Mouse (Mus musculus) thymus, postnatal 14 days (tissue): Measurements from ENCODE around the gene Ddx20.

Source experiments
- DNase-seq: peaks from one replicate; pipeline ENCODE4 v3.0.0; 2021

Ddx20 gene

GRCm38 (mm10) chr3:105704031-105705008, 16.9 kb upstream of the Ddx20 start, which contains the start of gene Inka2:
Inka2 (plus strand) TSS chr3:105704599.
- peak; percentile 87 for DNase-seq

- no peak for DNase-seq
These were observed 16.2 kb upstream of the Ddx20 start for GRCm38 (mm10) chr3:105703571-105703970.

GRCm38 (mm10) chr3:105701399-105701798, 14.0 kb upstream of the Ddx20 start:
- DNase-seq, result no peak

- peak; percentile 38 for DNase-seq
These were observed 13.4 kb upstream of the Ddx20 start for GRCm38 (mm10) chr3:105700786-105701185.

- no peak for DNase-seq
These were observed 12.0 kb upstream of the Ddx20 start for GRCm38 (mm10) chr3:105699241-105699933.

GRCm38 (mm10) chr3:105698311-105698710, 10.9 kb upstream of the Ddx20 start:
- no peak for DNase-seq

GRCm38 (mm10) chr3:105697148-105697441, 9.7 kb upstream of the Ddx20 start:
- no peak for DNase-seq

GRCm38 (mm10) chr3:105696387-105697147, 9.2 kb upstream of the Ddx20 start:
- no peak for DNase-seq

- no peak for DNase-seq
These were observed 8.4 kb upstream of the Ddx20 start for GRCm38 (mm10) chr3:105695476-105696386.

- DNase-seq, result no peak
These were observed 6.1 kb upstream of the Ddx20 start for GRCm38 (mm10) chr3:105693327-105694080.

GRCm38 (mm10) chr3:105688536-105688935, 1.2 kb upstream of the Ddx20 start:
- no peak for DNase-seq

- DNase-seq, result no peak
These were observed 715 bp downstream of the Ddx20 start for GRCm38 (mm10) chr3:105686394-105687323.

- no peak for DNase-seq
These were observed 7.0 kb downstream of the Ddx20 start for GRCm38 (mm10) chr3:105680346-105680745.

GRCm38 (mm10) chr3:105675932-105676331, 11.4 kb downstream of the Ddx20 start:
- DNase-seq, result no peak

- peak; percentile 78 for DNase-seq
These were observed 12.7 kb downstream of the Ddx20 start for GRCm38 (mm10) chr3:105674595-105675218.

- DNase-seq, result no peak
These were observed 16.6 kb downstream of the Ddx20 start for GRCm38 (mm10) chr3:105670801-105671200.

GRCm38 (mm10) chr3:105669776-105670175, 17.6 kb downstream of the Ddx20 start:
- no peak for DNase-seq

GRCm38 (mm10) chr3:105668161-105668560, 19.2 kb downstream of the Ddx20 start:
- no peak for DNase-seq

GRCm38 (mm10) chr3:105666996-105667523, 20.3 kb downstream of the Ddx20 start:
- no peak for DNase-seq
